In genomic region chr11:115506586-115506985, GRCm38 (mm10) we compare ENCODE assay signal across 15 mouse cellular contexts. TPM values are rescaled to one million over a fixed set of nuclear protein-coding genes. Genes with fewer than 3 reads are reported as not detected.
DNase-seq lines count a peak whose midpoint lies in the region; ATAC-seq and TF ChIP-seq lines count a peak whose summit lies in the region.
"Had no signal": no experiment of that assay in that cellular context is flagged by ENCODE, and none has a peak within 500 bp of the region (broad histone marks: within the 10 kb centered on the region; RNA-seq: fewer than 3 reads in every experiment).

No protein-coding gene starts in this region.

- H3K4me3 ChIP-seq in lung, postnatal 0 days (ENCODE audit: low read depth, low read length) = no peak overlapping the region
- H3K4me3 ChIP-seq in erythroblast, embryonic 14.5 days (replicated peaks) = peak overlapping the region; percentile 32
- H3K4me3 ChIP-seq in hindbrain, embryonic 11.5 days (ENCODE audit: low read depth, low read length) = no peak overlapping the region
- H3K4me3 ChIP-seq: forebrain, embryonic 10.5 days had no signal

- H3K4me2 ChIP-seq in lung, postnatal 0 days (replicated peaks; ENCODE audit: low read depth, low read length) = no peak overlapping the region
- H3K4me2 ChIP-seq in hindbrain, embryonic 11.5 days (replicated peaks; ENCODE audit: low read depth, low read length) = no peak overlapping the region

- ATAC-seq in lung, postnatal 0 days = no peak
- peak; percentile 72 for ATAC-seq in megakaryocyte progenitor cell, adult 5-6 weeks (replicated peaks; ENCODE audit: poor library complexity)
- no peak for ATAC-seq in hindbrain, embryonic 11.5 days (ENCODE audit: low FRiP score)

- H3K9me3 ChIP-seq in lung, postnatal 0 days (ENCODE audit: low read length) = no peaks in the 10 kb centered on the region
- H3K9me3 ChIP-seq in erythroblast, embryonic 14.5 days (ENCODE audit: control insufficient read depth, low read length) = no peaks in the 10 kb centered on the region
- no peaks in the 10 kb centered on the region for H3K9me3 ChIP-seq in hindbrain, embryonic 11.5 days (ENCODE audit: control insufficient read depth, low read length)
- H3K9me3 ChIP-seq: embryonic facial prominence, embryonic 10.5 days; forebrain, embryonic 10.5 days had no signal

- DNase-seq in lung, postnatal 0 days (ENCODE audit: low spot score) = no peak
- DNase-seq in lung, postnatal 4 days = no peak
- peak; percentile 56 for DNase-seq in c-Kit-negative CD71-positive TER-119-positive erythroid progenitor cells, embryonic 14.5 days (ENCODE audit: low read depth, low spot score)
- no peak for DNase-seq in hindbrain, embryonic 11.5 days (ENCODE audit: low spot score)
- DNase-seq in gastrocnemius, postnatal 25 days = no peak
- DNase-seq: cerebellum, adult 9-10 months; lung, adult 18-20 months; right cerebral cortex, postnatal 14 days; thymus, adult 2 months had no signal

- WGBS in lung, postnatal 0 days = 69% methylated on average over 3 of the region's 3 CpGs
- 75% methylated on average over 3 of the region's 3 CpGs for WGBS in hindbrain, embryonic 11.5 days

- 0 out of 2 replicates have a peak overlapping the region, but pooled peaks have one; percentile 13 for H3K9ac ChIP-seq in lung, postnatal 0 days (replicated peaks; ENCODE audit: low read depth)
- no peak overlapping the region for H3K9ac ChIP-seq in hindbrain, embryonic 11.5 days (ENCODE audit: low read depth, low read length)

- TF ChIP-seq CTCF in lung, postnatal 0 days (IDR thresholded peaks at IDR 0.05) = no peak

- H3K27me3 ChIP-seq in lung, postnatal 0 days (replicated peaks; ENCODE audit: insufficient read depth, low read length) = no peaks in the 10 kb centered on the region
- no peaks in the 10 kb centered on the region for H3K27me3 ChIP-seq in erythroblast, embryonic 14.5 days (ENCODE audit: control insufficient read depth)
- no peaks in the 10 kb centered on the region for H3K27me3 ChIP-seq in hindbrain, embryonic 11.5 days (ENCODE audit: control insufficient read depth, insufficient read depth, low read length)

- no peak for TF ChIP-seq EP300 in lung, postnatal 0 days (IDR thresholded peaks at IDR 0.05)

- no peak overlapping the region for H3K27ac ChIP-seq in lung, postnatal 0 days (ENCODE audit: low read length)
- no peak overlapping the region for H3K27ac ChIP-seq in hindbrain, embryonic 11.5 days (ENCODE audit: low read depth, low read length)
- H3K27ac ChIP-seq: embryonic facial prominence, embryonic 10.5 days; forebrain, embryonic 10.5 days had no signal

- H3K36me3 ChIP-seq in lung, postnatal 0 days (ENCODE audit: insufficient read depth, low read length) = no peaks in the 10 kb centered on the region
- H3K36me3 ChIP-seq in erythroblast, embryonic 14.5 days (ENCODE audit: control insufficient read depth) = peaks cover 65% of the 10 kb centered on the region
- H3K36me3 ChIP-seq in hindbrain, embryonic 11.5 days (ENCODE audit: control insufficient read depth, insufficient read depth, low read length) = peaks cover 6% of the 10 kb centered on the region; the same call in 1 of the 2 replicates

- H3K4me1 ChIP-seq in lung, postnatal 0 days (ENCODE audit: insufficient read depth, low read depth, low read length) = 0 out of 2 replicates have a peak, but pooled peaks cover under 1% of the 10 kb centered on the region
- H3K4me1 ChIP-seq in erythroblast, embryonic 14.5 days (ENCODE audit: control insufficient read depth) = peaks cover 78% of the 10 kb centered on the region
- H3K4me1 ChIP-seq in hindbrain, embryonic 11.5 days (replicated peaks; ENCODE audit: control insufficient read depth, insufficient read depth, low read length) = peaks cover 17% of the 10 kb centered on the region; the same call in 1 of the 2 replicates

RNA-seq across cellular contexts. Expression of gene Jpt1, which starts 7.6 kb away (rescaled TPM):
- polyA plus RNA-seq in lung, postnatal 0 days (2015; fragmentation: Nextera tagmentation; extraction: Ambion mirVana) = 195 and 201 TPM in 2 replicates
- 82.3 and 86.6 TPM in 2 replicates for polyA plus RNA-seq in erythroblast, embryonic 14.5 days (2012)
- 179 TPM in 2 replicates for total RNA-seq in megakaryocyte progenitor cell, adult 5-6 weeks (2015)
- 143 and 157 TPM in 2 replicates for total RNA-seq in megakaryocyte progenitor cell, adult 5-6 weeks (2017)
- 990 and 1,006 TPM in 2 replicates for polyA plus RNA-seq in hindbrain, embryonic 11.5 days (2014; fragmentation: Nextera tagmentation; extraction: Ambion mirVana)
- total RNA-seq in gastrocnemius, postnatal 25 days (2021) = 10 to 100 TPM; 36.9 to 41.2 TPM

RNA-seq across cellular contexts. Expression of gene Nt5c, which starts 14.9 kb away (rescaled TPM):
- polyA plus RNA-seq in lung, postnatal 0 days (2015; fragmentation: Nextera tagmentation; extraction: Ambion mirVana) = 102 and 109 TPM in 2 replicates
- polyA plus RNA-seq in erythroblast, embryonic 14.5 days (2012) = 4.8 and 6.4 TPM in 2 replicates
- 64.1 and 65.0 TPM in 2 replicates for total RNA-seq in megakaryocyte progenitor cell, adult 5-6 weeks (2015)
- total RNA-seq in megakaryocyte progenitor cell, adult 5-6 weeks (2017) = 105 and 112 TPM in 2 replicates
- polyA plus RNA-seq in hindbrain, embryonic 11.5 days (2014; fragmentation: Nextera tagmentation; extraction: Ambion mirVana) = 75.8 and 84.6 TPM in 2 replicates
- total RNA-seq in gastrocnemius, postnatal 25 days (2021) = 10 to 100 TPM in 1 of 2 experiments, 1 to 10 TPM in 1; 8.7 to 11.2 TPM

RNA-seq across cellular contexts. Expression of gene Sumo2, which starts 29.5 kb away (rescaled TPM):
- polyA plus RNA-seq in lung, postnatal 0 days (2015; fragmentation: Nextera tagmentation; extraction: Ambion mirVana) = 546 and 580 TPM in 2 replicates
- polyA plus RNA-seq in erythroblast, embryonic 14.5 days (2012) = 31.3 and 32.9 TPM in 2 replicates
- 682 and 726 TPM in 2 replicates for total RNA-seq in megakaryocyte progenitor cell, adult 5-6 weeks (2015)
- 483 and 527 TPM in 2 replicates for total RNA-seq in megakaryocyte progenitor cell, adult 5-6 weeks (2017)
- polyA plus RNA-seq in hindbrain, embryonic 11.5 days (2014; fragmentation: Nextera tagmentation; extraction: Ambion mirVana) = 1,523 and 1,527 TPM in 2 replicates
- total RNA-seq in gastrocnemius, postnatal 25 days (2021) = 100 to 1,000 TPM; 119 to 122 TPM

RNA-seq across cellular contexts. Expression of gene Armc7, which starts 31.1 kb away (rescaled TPM):
- 6.4 and 9.0 TPM in 2 replicates for polyA plus RNA-seq in lung, postnatal 0 days (2015; fragmentation: Nextera tagmentation; extraction: Ambion mirVana)
- polyA plus RNA-seq in erythroblast, embryonic 14.5 days (2012) = 0.73 and 0.87 TPM in 2 replicates
- 4.6 and 5.5 TPM in 2 replicates for total RNA-seq in megakaryocyte progenitor cell, adult 5-6 weeks (2015)
- total RNA-seq in megakaryocyte progenitor cell, adult 5-6 weeks (2017) = 5.1 and 9.0 TPM in 2 replicates
- 7.5 and 9.0 TPM in 2 replicates for polyA plus RNA-seq in hindbrain, embryonic 11.5 days (2014; fragmentation: Nextera tagmentation; extraction: Ambion mirVana)
- 1 to 10 TPM in 1 of 2 experiments, under 1 TPM in 1; 0.94 to 1.0 TPM for total RNA-seq in gastrocnemius, postnatal 25 days (2021)

RNA-seq across cellular contexts. Expression of gene Slc16a5, which starts 44.3 kb away (rescaled TPM):
- 0.07 and 0.13 TPM in 2 replicates for polyA plus RNA-seq in lung, postnatal 0 days (2015; fragmentation: Nextera tagmentation; extraction: Ambion mirVana)
- 0.02 TPM in 1 of 2 replicates, not detected in the other for polyA plus RNA-seq in erythroblast, embryonic 14.5 days (2012)
- not detected in 2 replicates for total RNA-seq in megakaryocyte progenitor cell, adult 5-6 weeks (2015)
- not detected in 2 replicates for total RNA-seq in megakaryocyte progenitor cell, adult 5-6 weeks (2017)
- polyA plus RNA-seq in hindbrain, embryonic 11.5 days (2014; fragmentation: Nextera tagmentation; extraction: Ambion mirVana) = 0.11 TPM in 1 of 2 replicates, not detected in the other
- not detected for total RNA-seq in gastrocnemius, postnatal 25 days (2021)
- total RNA-seq: adrenal gland, adult 18-20 months; granulocyte monocyte progenitor cell, adult 5-6 weeks had no signal

Comparison
In these comparisons a context has a peak if more than half of its experiments do, and no peak if none do; other contexts are left out.
1. RNA of gene Nt5c, which starts 14.9 kb away (polyA plus RNA-seq): 102 to 109 TPM in lung, postnatal 0 days and 75.8 to 84.6 TPM in hindbrain, embryonic 11.5 days; 4.8 to 6.4 TPM in erythroblast, embryonic 14.5 days; every median in the first group is over 10 times any median in the second.
2. RNA of gene Sumo2, which starts 29.5 kb away (polyA plus RNA-seq): 1,523 to 1,527 TPM in hindbrain, embryonic 11.5 days and 546 to 580 TPM in lung, postnatal 0 days; 31.3 to 32.9 TPM in erythroblast, embryonic 14.5 days; every median in the first group is over 10 times any median in the second.